Comparison of ENCODE assay signal across 7 mouse cellular contexts in genomic region chr12:99560701-99561332, GRCm38 (mm10). TPM values are rescaled to one million over a fixed set of nuclear protein-coding genes. Genes with fewer than 3 reads are reported as not detected.
DNase-seq lines count a peak whose midpoint lies in the region; ATAC-seq and TF ChIP-seq lines count a peak whose summit lies in the region.

No protein-coding gene starts in this region.

- peak overlapping the region; percentile 54 for H3K4me2 ChIP-seq in forebrain, embryonic 15.5 days (replicated peaks)
- peak overlapping the region; percentile 87 for H3K4me2 ChIP-seq in intestine, embryonic 16.5 days (ENCODE audit: low read depth, low read length)
- peak overlapping the region; percentile 84 for H3K4me2 ChIP-seq in lung, postnatal 0 days (replicated peaks; ENCODE audit: low read depth, low read length)

- peak; percentile 23 for DNase-seq in ovary, postnatal 36 days (ENCODE audit: low spot score)
- DNase-seq in ovary, postnatal 10 days (ENCODE audit: low spot score), result no peak
- DNase-seq in lung, postnatal 0 days (ENCODE audit: low spot score), result peak; percentile 78
- no peak for DNase-seq in left cerebral cortex, adult 18-20 months (ENCODE audit: low spot score in 2 of 2)

- no peak overlapping the region for H3K9ac ChIP-seq in forebrain, embryonic 15.5 days (replicated peaks)
- no peak overlapping the region for H3K9ac ChIP-seq in intestine, embryonic 16.5 days (ENCODE audit: low read depth, low read length)
- H3K9ac ChIP-seq in lung, postnatal 0 days (replicated peaks; ENCODE audit: low read depth), result no peak overlapping the region

- TF ChIP-seq EP300 in lung, postnatal 0 days (IDR thresholded peaks at IDR 0.05), result 0 out of 2 replicates have a peak, but pooled peaks have one; percentile 9

- no peaks in the 10 kb centered on the region for H3K9me3 ChIP-seq in forebrain, embryonic 15.5 days
- H3K9me3 ChIP-seq in intestine, embryonic 16.5 days (ENCODE audit: control insufficient read depth, low read length), result no peaks in the 10 kb centered on the region
- H3K9me3 ChIP-seq in lung, postnatal 0 days (ENCODE audit: low read length), result no peaks in the 10 kb centered on the region

- no peak for TF ChIP-seq CTCF in lung, postnatal 0 days (IDR thresholded peaks at IDR 0.05)

- H3K36me3 ChIP-seq in forebrain, embryonic 15.5 days, result no peaks in the 10 kb centered on the region
- no peaks in the 10 kb centered on the region for H3K36me3 ChIP-seq in intestine, embryonic 16.5 days (ENCODE audit: control insufficient read depth, insufficient read depth, low read length)
- H3K36me3 ChIP-seq in lung, postnatal 0 days (ENCODE audit: insufficient read depth, low read length), result no peaks in the 10 kb centered on the region

- WGBS in forebrain, embryonic 15.5 days, result 68% methylated on average over 11 of the region's 11 CpGs
- 33% methylated on average over 11 of the region's 11 CpGs for WGBS in intestine, embryonic 16.5 days
- 16% methylated on average over 11 of the region's 11 CpGs for WGBS in lung, postnatal 0 days

- peaks cover 34% of the 10 kb centered on the region for H3K4me1 ChIP-seq in forebrain, embryonic 15.5 days
- peaks cover 14% of the 10 kb centered on the region for H3K4me1 ChIP-seq in intestine, embryonic 16.5 days (ENCODE audit: control insufficient read depth, insufficient read depth, low read length)
- peaks cover 8% of the 10 kb centered on the region; the same call in 1 of the 2 replicates for H3K4me1 ChIP-seq in lung, postnatal 0 days (ENCODE audit: insufficient read depth, low read depth, low read length)

- no peak overlapping the region for H3K27ac ChIP-seq in forebrain, embryonic 15.5 days (replicated peaks)
- H3K27ac ChIP-seq in intestine, embryonic 16.5 days (ENCODE audit: low read length), result peak overlapping the region; percentile 47; the same call in 1 of the 2 replicates
- H3K27ac ChIP-seq in lung, postnatal 0 days (ENCODE audit: low read length), result peak overlapping the region; percentile 20; the same call in 1 of the 2 replicates

- ATAC-seq in forebrain, embryonic 15.5 days (replicated peaks), result no peak
- 0 out of 2 replicates have a peak, but pooled peaks have one; percentile 12 for ATAC-seq in intestine, embryonic 16.5 days
- ATAC-seq in lung, postnatal 0 days, result peak; percentile 25; the same call in 1 of the 2 replicates
- ATAC-seq in activated CD4-positive, CD25-positive, alpha-beta regulatory T cell, adult 4 months, result no peak

- H3K27me3 ChIP-seq in forebrain, embryonic 15.5 days, result no peaks in the 10 kb centered on the region
- H3K27me3 ChIP-seq in intestine, embryonic 16.5 days (replicated peaks; ENCODE audit: control insufficient read depth, insufficient read depth, low read length), result no peaks in the 10 kb centered on the region
- no peaks in the 10 kb centered on the region for H3K27me3 ChIP-seq in lung, postnatal 0 days (replicated peaks; ENCODE audit: insufficient read depth, low read length)

- peak overlapping the region; percentile 70; the same call in 1 of the 2 replicates for H3K4me3 ChIP-seq in forebrain, embryonic 15.5 days
- H3K4me3 ChIP-seq in intestine, embryonic 16.5 days (ENCODE audit: low read length), result peak overlapping the region; percentile 13; the same call in 1 of the 2 replicates
- H3K4me3 ChIP-seq in lung, postnatal 0 days (ENCODE audit: low read depth, low read length), result no peak overlapping the region

RNA-seq across cellular contexts. Expression of gene Foxn3, which starts 2.6 kb away (rescaled TPM):
- polyA plus RNA-seq in forebrain, embryonic 15.5 days (2015; fragmentation: Nextera tagmentation; extraction: Ambion mirVana), result 86.4 and 90.5 TPM in 2 replicates
- polyA plus RNA-seq in intestine, embryonic 16.5 days (2015; fragmentation: Nextera tagmentation; extraction: Ambion mirVana), result 43.0 and 45.2 TPM in 2 replicates
- 91.0 and 94.3 TPM in 2 replicates for polyA plus RNA-seq in lung, postnatal 0 days (2015; fragmentation: Nextera tagmentation; extraction: Ambion mirVana)
- 100 to 1,000 TPM in 1 of 2 experiments, 10 to 100 TPM in 1; 91.7 to 138 TPM for polyA plus RNA-seq in activated CD4-positive, CD25-positive, alpha-beta regulatory T cell, adult 4 months (2017; shearing (Covaris generic))
- total RNA-seq in left cerebral cortex, adult 18-20 months (2021), result 10 to 100 TPM; 47.3 to 50.9 TPM

Comparison
In these comparisons a context has a peak if more than half of its experiments do, and no peak if none do; other contexts are left out.
1. DNase-seq: peak in ovary, postnatal 36 days (single experiment) and lung, postnatal 0 days (single experiment); none in ovary, postnatal 10 days (single experiment) and left cerebral cortex, adult 18-20 months (0 of 2).
2. ATAC-seq: peak in intestine, embryonic 16.5 days (single experiment) and lung, postnatal 0 days (single experiment); none in forebrain, embryonic 15.5 days (single experiment) and activated CD4-positive, CD25-positive, alpha-beta regulatory T cell, adult 4 months (single experiment).
3. Peak in every context shown above with its lines, with median percentiles within 50 percentile points of each other: H3K4me2 ChIP-seq.